Mouse (Mus musculus) hindlimb bud, embryonic 11.5 days (tissue): ENCODE results near the gene 2610042L04Rik.
"Not testable (repeated sequence)": the region's sequence is repeated elsewhere in the genome, so short reads cannot be mapped to it uniquely, and the experiment has no call there.

Source experiments
- DNase-seq: peaks from one replicate; pipeline ENCODE4 v3.0.0-alpha.2; 2012; ENCODE audit warnings: low read depth, low spot score; ENCODE audit errors: extremely low spot score

The 2610042L04Rik gene

DNA sequence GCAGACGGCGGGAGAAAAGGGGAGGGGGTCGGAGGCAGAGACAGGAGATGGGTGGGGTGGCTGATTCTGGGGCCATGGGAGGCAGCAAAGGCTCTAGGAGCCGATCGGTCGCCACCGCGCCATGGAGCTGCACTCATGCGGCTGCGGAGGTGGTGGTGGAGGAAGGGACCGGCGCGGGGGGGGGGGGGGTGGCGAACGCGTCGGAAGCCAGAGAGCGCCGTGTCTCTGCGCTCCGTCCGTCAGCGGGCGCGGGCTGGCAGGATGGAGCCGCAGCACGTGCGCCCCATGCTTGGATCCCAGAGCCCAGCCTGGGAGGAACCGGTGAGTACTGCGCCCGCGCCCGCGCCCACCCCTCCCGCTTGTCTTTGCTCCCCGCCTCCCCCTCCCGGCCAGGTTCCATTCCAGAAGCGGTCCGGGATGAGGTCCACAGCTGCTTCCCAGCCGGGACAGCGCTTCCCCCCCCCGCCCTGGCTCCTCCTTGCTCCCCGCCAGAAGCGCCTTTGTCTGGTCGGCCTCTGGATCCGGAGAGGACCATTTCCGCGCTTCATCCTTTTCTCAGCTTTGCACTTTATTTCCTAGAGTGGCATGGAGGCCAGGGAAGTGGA is at the start of gene 2610042L04Rik:
TSS of gene 2610042L04Rik (plus strand) at position 288 of the 605 bp plus-strand sequence.
- not testable (repeated sequence) for DNase-seq

GRCm38 (mm10) chr14:4316983-4317382 is 17.6 kb upstream of the 2610042L04Rik start, which contains the start of gene Gm3149:
Gm3149 (plus strand) TSS chr14:4317283.
- DNase-seq = not testable (repeated sequence)

DNA sequence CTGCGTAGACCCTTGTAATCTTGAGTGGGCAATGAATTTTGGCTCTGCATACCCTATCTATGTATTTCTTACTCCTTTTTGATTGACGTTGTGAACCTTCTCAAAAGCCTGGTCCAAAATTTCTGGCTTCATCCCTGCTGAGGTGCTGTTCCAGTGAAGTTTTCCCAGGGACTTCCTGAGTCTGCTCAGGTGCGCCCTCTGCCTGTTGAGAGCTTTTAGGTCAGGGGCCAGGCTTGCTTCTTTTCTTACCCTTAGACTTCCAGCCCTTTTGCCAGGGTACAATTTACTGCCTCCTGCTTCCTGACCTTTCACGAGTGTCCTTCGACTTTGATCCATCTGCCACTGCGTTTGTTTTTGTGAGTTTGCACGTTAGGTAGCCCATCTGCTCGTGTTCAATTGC is 943 bp downstream of the 2610042L04Rik start:
- DNase-seq = not testable (repeated sequence)

DNA sequence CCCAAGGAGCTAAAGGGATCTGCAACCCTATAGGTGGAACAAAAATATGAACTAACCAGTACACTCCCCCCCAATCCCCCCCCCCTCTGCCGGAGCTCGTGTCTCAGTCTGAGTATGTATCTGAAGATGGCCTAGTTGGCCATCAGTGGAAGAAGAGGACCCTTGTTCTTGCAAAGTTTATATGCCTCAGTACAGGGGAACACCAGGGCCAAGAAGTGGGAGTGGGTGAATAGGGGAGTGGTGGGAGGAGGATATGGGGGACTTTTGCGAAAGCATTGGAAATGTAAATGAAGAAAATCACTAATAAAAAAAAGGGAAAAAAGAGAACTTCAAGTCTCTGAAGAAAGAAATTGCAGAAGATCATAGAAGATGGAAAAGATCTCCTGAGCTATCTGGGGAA is 34.4 kb downstream of the 2610042L04Rik start:
- not testable (repeated sequence) for DNase-seq

- not testable (repeated sequence) for DNase-seq
These were observed 35.1 kb downstream of the 2610042L04Rik start for GRCm38 (mm10) chr14:4369691-4370090.

DNA sequence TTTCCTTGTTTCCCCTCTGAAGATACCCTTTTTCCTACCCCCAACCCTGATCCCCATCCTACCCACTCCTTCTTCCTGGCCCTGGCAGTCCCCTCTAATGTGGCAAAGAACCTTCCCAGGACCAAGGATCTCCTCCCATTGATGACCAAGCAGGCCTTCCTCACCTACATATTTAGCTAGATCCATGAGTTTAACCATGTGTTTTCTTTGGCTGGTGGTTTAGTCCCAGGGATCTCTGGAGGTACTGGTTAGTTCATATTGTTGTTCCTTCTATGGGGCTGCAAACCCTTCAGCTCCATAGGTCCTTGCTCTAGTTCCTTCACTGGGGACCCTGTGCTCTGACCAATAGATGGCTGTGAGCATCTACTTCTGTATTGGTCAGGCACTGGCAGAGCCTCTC is 43.3 kb downstream of the 2610042L04Rik start:
- DNase-seq = not testable (repeated sequence)

DNA sequence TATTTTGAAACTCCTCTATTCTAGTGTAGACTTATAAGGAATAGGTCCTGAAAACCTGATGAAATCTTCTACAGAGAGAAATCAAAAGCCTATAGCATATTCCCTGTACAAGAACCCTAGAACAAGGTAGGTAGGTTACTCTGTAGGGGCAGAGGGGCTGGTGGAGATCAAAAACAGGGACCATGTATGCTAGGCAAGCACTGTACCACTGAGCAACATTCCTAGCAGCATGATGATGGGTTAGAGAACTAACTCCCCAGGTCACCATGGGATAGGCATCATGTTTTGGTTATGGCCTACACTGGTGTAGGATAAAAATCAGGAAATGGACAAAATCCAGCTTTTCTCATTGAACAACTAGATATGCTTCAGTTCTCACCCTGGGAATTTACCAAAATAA is 51.0 kb downstream of the 2610042L04Rik start:
- not testable (repeated sequence) for DNase-seq

DNA sequence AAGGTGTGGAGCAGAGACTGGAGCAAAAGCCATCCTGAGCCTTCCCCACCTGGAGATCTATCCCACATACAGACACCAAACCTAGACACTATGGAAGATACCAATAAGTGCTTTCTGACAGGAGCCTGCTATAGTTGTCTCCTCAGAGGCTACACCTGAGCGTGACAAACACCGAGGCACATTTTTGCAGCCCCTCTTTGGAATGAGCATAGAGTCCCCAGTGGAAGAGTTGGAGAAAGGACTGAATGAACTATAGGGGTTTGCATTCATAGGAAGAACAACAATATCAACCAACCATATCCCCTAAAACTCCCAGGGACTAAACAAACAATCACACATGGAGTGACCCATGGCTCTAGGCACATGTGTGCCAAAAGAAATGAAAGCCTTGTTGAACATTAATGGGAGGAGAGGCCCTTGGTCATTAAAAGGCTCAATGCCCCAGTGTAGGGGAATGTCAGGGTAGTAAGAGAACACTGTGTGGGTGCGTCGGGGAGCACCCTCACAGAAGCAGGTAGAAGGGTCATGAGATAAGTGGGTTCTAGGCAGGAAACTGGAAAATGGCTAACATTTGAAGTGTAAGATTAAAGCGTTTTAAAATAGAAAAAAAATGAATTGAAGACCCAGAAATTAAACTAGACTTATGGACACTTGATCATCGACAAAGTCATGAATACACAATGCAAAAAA is 58.4 kb downstream of the 2610042L04Rik start:
- not testable (repeated sequence) for DNase-seq

GRCm38 (mm10) chr14:4397226-4397625 is 62.7 kb downstream of the 2610042L04Rik start, which contains the start of gene Gm3159:
Gm3159 (plus strand) TSS chr14:4397526.
- not testable (repeated sequence) for DNase-seq

DNA sequence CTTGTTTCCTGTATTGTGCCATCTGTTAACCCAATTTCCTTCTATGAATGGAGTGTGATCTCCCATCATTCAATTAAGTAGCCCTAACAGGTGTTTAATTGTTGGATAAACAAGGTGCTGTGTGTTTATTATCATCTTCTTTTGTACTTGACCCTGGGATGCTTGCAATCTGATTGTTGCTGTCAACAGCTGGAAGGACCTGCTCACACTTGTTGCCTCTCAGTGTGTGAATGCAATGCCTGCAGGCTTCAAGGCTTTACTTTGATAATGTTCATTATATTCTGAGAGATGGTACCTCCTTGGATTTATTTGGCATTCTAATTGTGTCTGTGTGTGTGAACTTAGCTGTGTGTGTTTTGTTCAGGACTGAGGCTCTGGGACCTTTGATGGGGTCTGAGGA is 64.1 kb downstream of the 2610042L04Rik start:
- DNase-seq = not testable (repeated sequence)

DNA sequence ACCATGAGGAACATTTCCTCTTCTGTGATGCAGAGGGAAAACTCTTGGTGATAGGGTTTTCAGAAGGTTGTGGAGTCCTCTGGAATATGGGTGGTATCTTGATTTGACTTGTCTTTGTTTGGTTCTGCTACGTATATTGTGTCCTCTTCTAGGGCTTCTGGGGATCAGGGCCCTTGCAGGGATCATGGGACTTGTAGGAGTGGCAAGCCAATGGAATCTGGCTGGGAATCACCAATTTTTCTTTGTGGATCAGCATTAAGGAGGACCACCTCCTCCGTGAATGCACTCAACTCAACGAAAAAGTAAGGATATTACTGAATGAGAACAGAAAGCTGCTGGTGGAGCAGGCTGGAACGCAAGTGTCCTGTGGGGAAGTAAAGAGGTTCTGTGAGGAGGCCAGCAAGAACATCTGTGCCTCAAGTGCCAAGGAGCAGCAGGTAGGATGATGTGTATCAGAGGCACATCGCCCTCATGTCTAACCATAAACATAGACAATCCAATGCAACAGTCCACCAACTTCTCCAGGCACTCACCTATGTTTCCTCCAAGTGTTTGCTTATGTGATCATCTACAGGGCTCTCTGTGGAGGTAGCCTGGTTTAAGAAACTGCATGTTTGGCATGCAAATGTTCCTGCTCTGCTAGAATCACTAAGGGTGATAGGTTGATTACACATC is 65.7 kb downstream of the 2610042L04Rik start:
- DNase-seq = not testable (repeated sequence)

- not testable (repeated sequence) for DNase-seq
These were observed 66.7 kb downstream of the 2610042L04Rik start for GRCm38 (mm10) chr14:4401245-4401644.

DNA sequence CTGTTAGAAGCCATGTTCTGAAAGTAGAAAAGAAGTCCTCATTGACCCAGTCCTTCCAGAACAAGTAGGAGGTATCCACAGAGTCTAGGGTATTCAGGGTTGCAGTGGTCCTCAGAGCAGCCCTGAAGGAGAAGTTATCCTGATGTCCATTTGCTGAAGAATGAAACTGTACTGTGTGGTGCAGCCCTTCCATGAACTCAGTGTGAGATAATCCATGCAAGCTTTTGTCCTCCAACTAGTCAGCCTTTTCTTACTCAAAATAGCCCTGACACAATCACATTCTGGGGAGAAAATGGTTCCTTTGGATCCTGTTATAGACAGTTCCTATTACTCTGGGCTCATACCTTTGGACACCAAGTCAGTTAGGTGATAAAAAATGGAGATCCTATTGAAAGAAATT is 69.3 kb downstream of the 2610042L04Rik start:
- DNase-seq = not testable (repeated sequence)
